Mouse (Mus musculus): ENCODE measurements around the gene Ptpn12.

- TF ChIP-seq POLR2A (IDR thresholded peaks at IDR 0.05; ENCODE audit: low read depth, low read length) (no peak), CTCF (IDR thresholded peaks at IDR 0.05; ENCODE audit: extremely low read depth, insufficient read length, insufficient replicate concordance, low read depth, low read length) (no peak)
Observed at GRCm38 (mm10) chr5:20964446-20964845, 91.3 kb downstream of the Ptpn12 start.
